Mouse (Mus musculus): Measurements from ENCODE around the gene Gm34302. TPM values are rescaled to one million over a fixed set of nuclear protein-coding genes. Genes with fewer than 3 reads are reported as not detected.
"Not testable (repeated sequence)": the region's sequence is repeated elsewhere in the genome, so short reads cannot be mapped to it uniquely, and the experiment has no call there.

Gene Gm34302
- total RNA-seq (2021), result not detected
- long read RNA-seq, experiment 1, result 0 reads
- long read RNA-seq, experiment 2, result 0 reads

GRCm38 (mm10) chr3:63483726-63484125, at the start of gene Gm34302:
Gm34302 (minus strand) TSS chr3:63483879.
- no peak for DNase-seq (ENCODE audit: low spot score in 2 of 2)
- intact Hi-C loops (cut with DNase I), result no loop called here

- intact Hi-C loops (cut with DNase I), result no loop called here
- DNase-seq (ENCODE audit: low spot score in 2 of 2), result no peak
Measured at GRCm38 (mm10) chr3:63531847-63532246, 48.2 kb upstream of the Gm34302 start.

GRCm38 (mm10) chr3:63517681-63518080, 34.0 kb upstream of the Gm34302 start:
- intact Hi-C loops (cut with DNase I), result no loop called here
- DNase-seq (ENCODE audit: low spot score in 2 of 2), result no peak

- intact Hi-C loops (cut with DNase I), result not testable (repeated sequence)
- peak in 1 of 2 experiments; percentile 8 for DNase-seq (ENCODE audit: low spot score in 2 of 2)
Measured at GRCm38 (mm10) chr3:63516279-63516678, 32.6 kb upstream of the Gm34302 start.

- intact Hi-C loops (cut with DNase I), result no loop called here
Measured at GRCm38 (mm10) chr3:63511316-63511715, 27.6 kb upstream of the Gm34302 start.

GRCm38 (mm10) chr3:63509484-63509883, 25.8 kb upstream of the Gm34302 start:
- DNase-seq (ENCODE audit: low spot score in 2 of 2), result no peak
- intact Hi-C loops (cut with DNase I), result no loop called here

More at GRCm38 (mm10) chr3:63511316-63511715, 27.6 kb upstream of the Gm34302 start:
- no peak for DNase-seq (ENCODE audit: low spot score in 2 of 2)

GRCm38 (mm10) chr3:63508924-63509323, 25.2 kb upstream of the Gm34302 start:
- intact Hi-C loops (cut with DNase I), result no loop called here
- no peak for DNase-seq (ENCODE audit: low spot score in 2 of 2)

GRCm38 (mm10) chr3:63504433-63504832, 20.8 kb upstream of the Gm34302 start:
- DNase-seq (ENCODE audit: low spot score in 2 of 2), result peak; percentile 7 to 34

GRCm38 (mm10) chr3:63494625-63495382, 11.1 kb upstream of the Gm34302 start:
- no peak for DNase-seq (ENCODE audit: low spot score in 2 of 2)
- intact Hi-C loops (cut with DNase I), result no loop called here

More at GRCm38 (mm10) chr3:63504433-63504832, 20.8 kb upstream of the Gm34302 start:
- intact Hi-C loops (cut with DNase I), result no loop called here

GRCm38 (mm10) chr3:63493563-63493962, 9.9 kb upstream of the Gm34302 start:
- DNase-seq (ENCODE audit: low spot score in 2 of 2), result no peak
- intact Hi-C loops (cut with DNase I), result no loop called here

GRCm38 (mm10) chr3:63440426-63441125, 43.1 kb downstream of the Gm34302 start:
- intact Hi-C loops (cut with DNase I), result no loop called here
- no peak for DNase-seq (ENCODE audit: low spot score in 2 of 2)

GRCm38 (mm10) chr3:63439738-63440137, 43.9 kb downstream of the Gm34302 start:
- intact Hi-C loops (cut with DNase I), result no loop called here
- peak; percentile 8 to 31 for DNase-seq (ENCODE audit: low spot score in 2 of 2)

- DNase-seq (ENCODE audit: low spot score in 2 of 2), result no peak
- intact Hi-C loops (cut with DNase I), result no loop called here
Measured at GRCm38 (mm10) chr3:63438898-63439297, 44.8 kb downstream of the Gm34302 start.

Other genes starting within 250 kb of the Gm34302 start
- 1 to 10 TPM; 8.6 to 8.7 TPM for gene Mme, start 242.3 kb downstream of the Gm34302 start, total RNA-seq (2021)